Mouse (Mus musculus) kidney, postnatal 10 days (tissue): ENCODE measurements at regions not wholly inside any gene's neighbourhood (a gene's known extent, or its start where the extent isn't known, plus 50 kb on each side); places are given as distances from the start of the nearest gene placed in this dataset.

Experiments used
- DNase-seq: peaks from one replicate; pipeline ENCODE4 v3.0.0; 2021; ENCODE audit warnings: mixed read lengths

GRCm38 (mm10) chr17:88316213-88316967 is 124.1 kb upstream of the Foxn2 start:
- DNase-seq = no peak

GRCm38 (mm10) chr17:88317311-88317710 is 123.2 kb upstream of the Foxn2 start:
- DNase-seq = no peak

- no peak for DNase-seq
Observed at GRCm38 (mm10) chr17:88317806-88318205, 122.7 kb upstream of the Foxn2 start.

- peak; percentile 71 for DNase-seq
Observed at GRCm38 (mm10) chr17:88318207-88318791, 122.2 kb upstream of the Foxn2 start.

GRCm38 (mm10) chr17:88318936-88319335 is 121.6 kb upstream of the Foxn2 start:
- DNase-seq = no peak

GRCm38 (mm10) chr17:88320686-88321085 is 119.8 kb upstream of the Foxn2 start:
- DNase-seq = no peak

- DNase-seq = no peak
Observed at GRCm38 (mm10) chr17:88325326-88325909, 115.1 kb upstream of the Foxn2 start.

- DNase-seq = peak; percentile 22
Observed at GRCm38 (mm10) chr17:88325910-88326739, 114.4 kb upstream of the Foxn2 start.

- DNase-seq = no peak
Observed at GRCm38 (mm10) chr17:88326740-88327123, 113.8 kb upstream of the Foxn2 start.

GRCm38 (mm10) chr17:88327791-88328190 is 112.7 kb upstream of the Foxn2 start:
- DNase-seq = no peak

- DNase-seq = peak; percentile 12
Observed at GRCm38 (mm10) chr17:88328807-88329206, 111.7 kb upstream of the Foxn2 start.

- DNase-seq = peak; percentile 78
Observed at GRCm38 (mm10) chr17:88329715-88330114, 110.8 kb upstream of the Foxn2 start.

- DNase-seq = peak; percentile 12
Observed at GRCm38 (mm10) chr17:88330129-88330528, 110.4 kb upstream of the Foxn2 start.

- no peak for DNase-seq
Observed at GRCm38 (mm10) chr17:88333816-88334215, 106.7 kb upstream of the Foxn2 start.

- DNase-seq = no peak
Observed at GRCm38 (mm10) chr17:88335271-88335670, 105.2 kb upstream of the Foxn2 start.

- peak; percentile 35 for DNase-seq
Observed at GRCm38 (mm10) chr17:88336140-88336769, 104.3 kb upstream of the Foxn2 start.

GRCm38 (mm10) chr17:88337649-88338404 is 102.7 kb upstream of the Foxn2 start:
- no peak for DNase-seq

GRCm38 (mm10) chr17:88341141-88341540 is 99.4 kb upstream of the Foxn2 start:
- DNase-seq = no peak

- DNase-seq = no peak
Observed at GRCm38 (mm10) chr17:88341599-88341998, 98.9 kb upstream of the Foxn2 start.

GRCm38 (mm10) chr17:88343091-88343783 is 97.3 kb upstream of the Foxn2 start:
- DNase-seq = no peak

- no peak for DNase-seq
Observed at GRCm38 (mm10) chr17:88345433-88345832, 95.1 kb upstream of the Foxn2 start.
